Mouse (Mus musculus): ENCODE data around the gene Grem1. TPM values are rescaled to one million over a fixed set of nuclear protein-coding genes. Genes with fewer than 3 reads are reported as not detected.

Grem1 gene
- polyA plus RNA-seq, 1 experiment from 2014 or later, result 0.68 TPM

DNA sequence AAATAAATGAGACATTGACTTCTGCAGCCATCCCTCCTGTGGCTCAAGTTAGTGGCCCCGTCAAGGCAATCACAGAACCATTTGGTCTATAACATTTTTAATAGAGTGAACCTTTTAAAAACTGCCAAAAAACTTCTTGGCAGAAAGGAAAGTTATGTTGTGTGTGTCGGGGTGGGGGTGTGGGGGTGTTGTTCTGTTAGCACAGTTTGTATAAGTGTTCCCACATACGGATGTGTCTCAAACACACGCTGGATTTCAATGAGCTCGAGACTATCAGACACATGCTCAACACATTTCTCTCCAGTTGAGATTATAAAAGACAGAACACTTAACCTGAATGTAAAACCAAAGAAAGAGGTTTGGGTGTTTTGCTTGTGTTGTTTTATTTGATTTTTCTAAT is 22.7 kb upstream of the Grem1 start:
- H3K27ac ChIP-seq, result no peak overlapping the region
- no peaks in the 10 kb centered on the region for H3K36me3 ChIP-seq (replicated peaks)
- no peak for DNase-seq (ENCODE audit: extremely low spot score, low spot score)
- no peaks in the 10 kb centered on the region for H3K9me3 ChIP-seq
- no peaks in the 10 kb centered on the region for H3K4me1 ChIP-seq
- H3K4me3 ChIP-seq, result no peak overlapping the region
- 92% methylated on average over 5 of the region's 5 CpGs for WGBS
- H3K27me3 ChIP-seq (ENCODE audit: poor library complexity, severe bottlenecking), result no peaks in the 10 kb centered on the region

DNA sequence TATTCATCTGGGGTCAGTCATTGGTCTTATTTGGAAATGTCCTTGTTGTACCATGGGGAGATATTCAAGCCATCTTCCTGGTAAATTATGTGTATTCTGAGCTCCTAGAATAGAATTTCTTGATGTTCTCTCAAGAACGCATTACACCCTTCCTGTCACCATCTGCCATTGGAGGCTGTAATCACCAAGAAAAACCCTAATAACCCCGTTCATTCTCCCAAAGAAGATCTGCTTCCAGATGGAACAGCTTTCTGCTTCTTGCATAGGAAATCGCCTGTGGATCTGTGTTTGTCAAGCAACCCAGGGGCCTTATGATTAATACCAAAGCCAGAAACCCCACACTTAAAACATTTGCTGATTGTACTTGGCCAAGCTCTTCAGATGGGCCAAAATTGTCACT is 20.9 kb upstream of the Grem1 start:
- Histone ChIP-seq H3K4me1 (no peaks in the 10 kb centered on the region), H3K27ac (no peak overlapping the region), H3K27me3 (ENCODE audit: poor library complexity, severe bottlenecking) (no peaks in the 10 kb centered on the region), H3K9me3 (no peaks in the 10 kb centered on the region), H3K4me3 (no peak overlapping the region), H3K36me3 (replicated peaks) (no peaks in the 10 kb centered on the region)
- WGBS, result 85% methylated on average over 3 of the region's 3 CpGs
- no peak for DNase-seq (ENCODE audit: extremely low spot score, low spot score)

DNA sequence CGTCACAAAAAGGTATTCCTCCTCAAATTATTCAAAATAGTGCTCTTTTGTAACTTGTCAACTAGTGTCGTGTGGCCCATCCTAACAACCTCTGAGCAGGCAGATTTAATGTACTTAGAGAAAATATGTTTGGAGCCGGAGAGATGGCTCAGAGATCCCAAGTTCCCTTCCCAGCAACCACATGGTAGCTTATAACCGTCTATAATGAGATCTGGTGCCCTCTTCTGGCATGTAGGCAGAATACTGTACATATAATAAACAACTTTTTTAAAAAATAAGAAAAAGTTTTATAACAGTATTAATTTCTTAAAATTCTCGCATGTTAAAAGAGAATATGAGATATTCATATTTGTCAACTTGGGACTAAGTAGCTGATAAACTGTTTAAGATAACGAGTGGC is 19.6 kb upstream of the Grem1 start:
- no peaks in the 10 kb centered on the region for H3K9me3 ChIP-seq
- H3K4me1 ChIP-seq, result no peaks in the 10 kb centered on the region
- no peak for DNase-seq (ENCODE audit: extremely low spot score, low spot score)
- no peak overlapping the region for H3K27ac ChIP-seq
- H3K36me3 ChIP-seq (replicated peaks), result no peaks in the 10 kb centered on the region
- no peaks in the 10 kb centered on the region for H3K27me3 ChIP-seq (ENCODE audit: poor library complexity, severe bottlenecking)
- WGBS, result 77% methylated on average over 6 of the region's 6 CpGs
- H3K4me3 ChIP-seq, result no peak overlapping the region

DNA sequence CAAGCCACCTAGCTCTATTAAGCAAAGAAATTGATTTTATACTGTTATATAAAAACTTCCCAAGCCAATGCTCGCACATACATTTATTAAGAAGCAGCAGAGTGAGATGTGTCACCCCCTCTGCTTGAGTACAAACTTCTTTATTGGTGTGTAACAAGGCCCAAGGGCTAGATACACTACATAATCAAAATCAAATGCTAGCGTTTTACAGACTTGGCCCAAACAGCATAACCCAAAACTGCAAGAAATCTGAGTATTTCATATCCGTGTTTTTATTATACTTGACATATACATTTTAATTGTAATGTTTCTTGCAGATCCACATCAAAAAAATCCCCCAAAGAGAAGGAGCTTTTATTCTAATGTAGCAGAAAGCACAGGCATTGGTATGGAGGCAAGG is 17.9 kb upstream of the Grem1 start:
- no peaks in the 10 kb centered on the region for H3K27me3 ChIP-seq (ENCODE audit: poor library complexity, severe bottlenecking)
- WGBS, result 87% methylated on average over 3 of the region's 3 CpGs
- H3K4me3 ChIP-seq, result no peak overlapping the region
- H3K36me3 ChIP-seq (replicated peaks), result no peaks in the 10 kb centered on the region
- H3K9me3 ChIP-seq, result no peaks in the 10 kb centered on the region
- no peaks in the 10 kb centered on the region for H3K4me1 ChIP-seq
- no peak for DNase-seq (ENCODE audit: extremely low spot score, low spot score)
- no peak overlapping the region for H3K27ac ChIP-seq

DNA sequence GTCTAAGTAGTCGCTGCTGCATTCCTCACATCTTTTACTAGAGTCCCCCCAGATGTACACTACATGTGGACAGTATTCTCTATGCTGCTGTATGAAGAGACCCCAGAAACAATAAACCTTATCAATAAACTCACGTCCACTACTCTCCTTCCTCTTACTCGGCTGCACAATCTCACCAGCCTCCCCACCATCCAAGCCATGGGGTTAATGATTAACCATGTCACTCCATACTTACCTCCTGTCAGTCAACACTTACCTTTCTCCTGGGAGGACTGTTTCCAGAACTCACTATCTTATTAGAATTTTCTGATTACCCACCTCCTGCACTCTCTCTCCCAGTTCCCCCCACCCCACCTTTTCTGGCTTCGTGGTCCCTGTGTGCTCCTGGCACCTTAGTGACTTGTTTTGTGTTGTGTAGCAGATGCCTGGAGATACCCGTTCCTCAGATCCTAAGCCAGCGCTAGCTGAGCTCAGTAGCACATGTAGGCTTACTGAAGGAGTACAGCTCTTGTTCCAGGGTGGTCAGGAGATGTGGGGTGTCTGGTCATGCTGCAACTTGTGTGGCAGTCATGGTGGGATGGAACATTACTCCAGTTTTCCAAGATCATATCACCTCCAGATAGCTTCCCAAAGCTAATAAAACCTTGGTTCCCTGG is 15.8 kb upstream of the Grem1 start:
- Histone ChIP-seq H3K27me3 (ENCODE audit: poor library complexity, severe bottlenecking) (no peaks in the 10 kb centered on the region), H3K27ac (no peak overlapping the region), H3K9me3 (no peaks in the 10 kb centered on the region), H3K4me3 (no peak overlapping the region), H3K36me3 (replicated peaks) (no peaks in the 10 kb centered on the region), H3K4me1 (no peaks in the 10 kb centered on the region)
- 86% methylated on average over 6 of the region's 6 CpGs for WGBS
- no peak for DNase-seq (ENCODE audit: extremely low spot score, low spot score)

DNA sequence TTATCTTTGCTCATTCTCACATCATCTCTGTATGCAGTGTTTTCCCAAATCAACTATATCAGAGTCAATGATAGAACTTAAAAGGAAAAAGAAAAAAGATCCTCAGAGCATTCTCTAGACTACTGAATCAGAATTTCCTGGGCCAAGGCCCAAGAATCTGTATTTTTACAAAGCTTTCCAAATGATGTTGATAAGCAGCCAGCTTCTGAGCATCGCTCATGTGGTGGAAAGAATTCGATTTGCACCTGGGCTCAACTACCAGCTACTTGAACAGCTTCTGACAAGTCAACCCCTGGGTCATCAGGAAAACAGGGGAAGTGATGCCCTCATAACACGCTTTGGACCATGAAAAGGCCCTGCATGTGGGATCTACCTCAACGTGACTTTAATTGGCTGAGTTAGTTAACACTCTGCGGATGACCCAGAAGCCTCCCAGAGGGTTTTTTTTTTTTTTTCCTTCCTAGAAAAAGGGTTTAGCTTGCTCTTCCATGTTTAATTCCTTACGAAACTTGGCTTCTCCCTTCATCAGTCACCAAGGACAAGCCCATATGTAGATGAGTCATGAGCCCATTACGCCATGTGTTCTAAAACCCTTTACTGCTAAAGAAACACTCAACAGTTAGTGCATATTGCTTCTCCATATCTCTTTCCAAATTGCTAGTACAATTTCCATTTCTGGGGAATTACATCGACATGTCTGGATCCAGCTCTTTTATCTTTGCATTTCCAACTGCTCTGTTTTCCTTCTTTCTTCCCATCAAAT is 10.3 kb upstream of the Grem1 start:
- H3K4me3 ChIP-seq, result no peak overlapping the region
- no peaks in the 10 kb centered on the region for H3K9me3 ChIP-seq
- H3K36me3 ChIP-seq (replicated peaks), result no peaks in the 10 kb centered on the region
- H3K27ac ChIP-seq, result no peak overlapping the region
- H3K4me1 ChIP-seq, result no peaks in the 10 kb centered on the region
- no peak for DNase-seq (ENCODE audit: extremely low spot score, low spot score)
- WGBS, result 88% methylated on average over 8 of the region's 8 CpGs
- no peaks in the 10 kb centered on the region for H3K27me3 ChIP-seq (ENCODE audit: poor library complexity, severe bottlenecking)

DNA sequence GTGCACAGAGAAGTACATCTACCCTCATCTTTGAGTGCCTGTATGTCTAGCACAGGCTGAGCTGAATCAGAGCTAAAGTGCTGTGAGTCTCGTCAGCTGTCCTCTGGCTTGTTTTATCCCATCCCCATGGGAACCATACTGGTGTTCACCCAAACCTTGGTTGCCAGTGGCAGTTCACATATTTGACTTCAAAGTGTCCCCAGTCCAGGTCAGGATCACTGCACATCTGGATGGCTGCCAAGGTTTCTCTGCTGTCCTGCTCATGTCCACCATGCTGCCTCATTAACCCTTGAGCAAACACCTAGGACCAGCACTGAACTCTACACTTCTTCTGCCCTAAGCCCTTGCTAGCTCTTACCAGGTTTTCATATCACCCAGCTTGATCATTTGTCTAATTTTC is 7.4 kb upstream of the Grem1 start:
- Histone ChIP-seq H3K27me3 (ENCODE audit: poor library complexity, severe bottlenecking) (peaks cover 9% of the 10 kb centered on the region), H3K4me3 (no peak overlapping the region), H3K27ac (no peak overlapping the region), H3K9me3 (no peaks in the 10 kb centered on the region), H3K4me1 (no peaks in the 10 kb centered on the region), H3K36me3 (replicated peaks) (no peaks in the 10 kb centered on the region)
- DNase-seq (ENCODE audit: extremely low spot score, low spot score), result no peak
- 83% methylated on average over 1 of the region's 1 CpGs for WGBS

DNA sequence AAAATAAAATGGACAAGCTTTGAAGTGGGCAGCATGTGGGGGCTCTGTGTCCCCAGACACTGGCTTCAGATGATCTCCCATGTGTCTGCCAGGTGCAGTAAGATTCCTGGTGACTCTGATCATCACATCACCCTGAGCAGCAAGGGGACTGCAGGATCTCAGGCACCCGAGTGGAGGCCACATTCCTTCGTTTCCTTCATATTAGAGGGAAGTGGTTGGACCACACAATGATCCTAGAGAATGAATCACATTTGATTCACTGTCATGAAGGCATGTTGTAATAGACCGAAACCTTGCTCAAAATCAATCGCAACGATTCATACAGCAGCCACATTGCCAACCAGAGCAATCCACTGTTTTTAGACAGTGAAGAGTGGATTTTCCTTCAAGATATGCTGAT is 6.5 kb upstream of the Grem1 start:
- no peaks in the 10 kb centered on the region for H3K36me3 ChIP-seq (replicated peaks)
- H3K27ac ChIP-seq, result no peak overlapping the region
- no peak for DNase-seq (ENCODE audit: extremely low spot score, low spot score)
- 84% methylated on average over 5 of the region's 5 CpGs for WGBS
- no peaks in the 10 kb centered on the region for H3K4me1 ChIP-seq
- peaks cover 18% of the 10 kb centered on the region for H3K27me3 ChIP-seq (ENCODE audit: poor library complexity, severe bottlenecking)
- H3K9me3 ChIP-seq, result no peaks in the 10 kb centered on the region
- H3K4me3 ChIP-seq, result no peak overlapping the region

DNA sequence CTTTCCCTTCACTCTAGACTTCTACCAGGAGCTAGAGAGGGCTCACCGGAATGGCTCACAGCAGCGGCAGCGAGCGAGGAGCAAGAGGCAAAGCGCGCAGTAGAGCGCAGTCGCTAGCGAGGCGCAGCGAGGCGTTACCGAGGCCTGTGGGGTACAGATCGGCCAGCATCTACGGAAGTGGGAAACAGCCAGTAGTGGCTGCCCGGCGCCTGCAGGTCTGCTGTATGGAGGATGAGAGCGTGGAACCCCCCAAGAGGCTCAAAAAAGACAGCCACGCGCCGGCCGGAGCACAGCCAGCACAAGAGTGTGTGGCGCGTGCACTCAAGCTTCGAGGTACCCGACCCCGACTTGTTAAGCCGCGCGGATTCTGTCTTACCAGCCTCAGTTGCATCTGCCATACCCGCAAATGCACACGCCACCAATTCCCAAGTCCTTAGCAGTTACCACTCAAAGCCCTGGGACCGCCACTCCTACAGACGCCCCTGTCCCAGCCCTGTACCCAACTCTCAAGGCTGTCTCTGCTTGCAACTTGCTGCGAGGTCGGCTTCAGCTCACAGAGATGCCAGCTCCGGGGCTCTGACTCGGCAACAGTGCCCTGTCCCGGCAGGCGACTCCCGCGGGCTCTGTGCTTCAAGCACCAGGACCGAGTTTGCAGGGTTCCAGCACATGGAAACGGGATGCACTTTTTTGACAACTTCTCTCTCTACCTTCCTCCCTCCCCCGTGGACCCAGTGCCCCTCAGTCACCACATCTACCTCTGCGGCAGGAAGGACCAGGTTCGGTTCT is 728 bp downstream of the Grem1 start:
- DNase-seq (ENCODE audit: extremely low spot score, low spot score), result peak; percentile 67
- H3K4me1 ChIP-seq, result peaks cover 32% of the 10 kb centered on the region
- under 1% methylated on average over 47 of the region's 47 CpGs for WGBS
- H3K4me3 ChIP-seq, result peak overlapping the region; percentile 65
- no peaks in the 10 kb centered on the region for H3K36me3 ChIP-seq (replicated peaks)
- H3K27ac ChIP-seq, result peak overlapping the region; percentile 56; the same call in 1 of the 2 replicates
- peaks cover 84% of the 10 kb centered on the region for H3K27me3 ChIP-seq (ENCODE audit: poor library complexity, severe bottlenecking)
- H3K9me3 ChIP-seq, result no peaks in the 10 kb centered on the region

DNA sequence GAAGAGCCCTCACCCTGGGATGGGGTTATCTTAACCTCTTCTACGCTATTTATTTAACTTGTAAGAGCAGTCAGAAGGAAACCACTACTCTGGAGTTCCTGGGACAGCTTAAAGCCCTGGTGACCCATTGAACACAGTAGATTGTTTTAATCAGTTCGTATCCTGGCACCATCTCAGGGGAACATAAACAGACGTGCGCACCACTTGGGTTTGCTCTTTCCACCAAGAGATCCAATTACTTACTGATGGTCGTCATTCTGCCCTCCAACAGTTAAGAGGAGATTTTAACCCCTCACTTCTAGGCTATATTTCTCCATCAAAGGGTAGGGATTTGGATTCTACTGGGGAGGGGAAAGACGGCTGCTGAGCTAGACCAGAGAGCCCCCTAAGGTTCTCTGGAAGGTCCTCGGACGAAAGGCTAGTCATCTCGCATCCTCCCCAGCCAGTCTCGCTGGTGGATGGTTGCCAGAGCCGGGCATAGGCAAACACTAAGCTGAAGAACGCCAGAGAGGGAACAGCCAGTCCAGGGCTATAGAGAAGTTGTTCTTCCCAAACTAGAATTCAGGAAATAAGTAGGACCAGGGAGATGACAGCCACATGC is 1.4 kb downstream of the Grem1 start:
- WGBS, result 2% methylated on average over 12 of the region's 12 CpGs
- Histone ChIP-seq H3K27ac (no peak overlapping the region), H3K36me3 (replicated peaks) (no peaks in the 10 kb centered on the region), H3K4me1 (peaks cover 32% of the 10 kb centered on the region), H3K4me3 (peak overlapping the region; percentile 65), H3K9me3 (no peaks in the 10 kb centered on the region), H3K27me3 (ENCODE audit: poor library complexity, severe bottlenecking) (peaks cover 81% of the 10 kb centered on the region)
- DNase-seq (ENCODE audit: extremely low spot score, low spot score), result no peak

DNA sequence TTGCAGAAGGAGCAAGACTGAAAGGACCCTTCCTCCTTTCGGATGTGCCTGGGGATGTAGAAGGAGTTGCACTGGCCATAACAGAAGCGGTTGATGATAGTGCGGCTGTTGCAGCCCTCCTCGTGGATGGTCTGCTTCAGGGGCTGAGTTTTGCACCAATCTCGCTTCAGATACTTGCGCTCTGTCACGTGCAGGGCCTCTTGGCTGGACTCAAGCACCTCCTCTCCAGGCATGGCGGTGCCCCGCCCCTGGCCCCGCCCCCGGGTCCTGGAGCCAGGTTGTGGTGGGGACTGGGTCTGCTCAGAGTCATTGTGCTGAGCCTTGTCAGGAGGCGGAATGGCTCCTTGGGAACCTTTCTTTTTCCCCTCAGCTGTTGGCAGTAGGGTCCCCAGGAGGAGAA is 8.7 kb downstream of the Grem1 start:
- H3K4me3 ChIP-seq, result no peak overlapping the region
- no peak for DNase-seq (ENCODE audit: extremely low spot score, low spot score)
- 91% methylated on average over 12 of the region's 12 CpGs for WGBS

DNA sequence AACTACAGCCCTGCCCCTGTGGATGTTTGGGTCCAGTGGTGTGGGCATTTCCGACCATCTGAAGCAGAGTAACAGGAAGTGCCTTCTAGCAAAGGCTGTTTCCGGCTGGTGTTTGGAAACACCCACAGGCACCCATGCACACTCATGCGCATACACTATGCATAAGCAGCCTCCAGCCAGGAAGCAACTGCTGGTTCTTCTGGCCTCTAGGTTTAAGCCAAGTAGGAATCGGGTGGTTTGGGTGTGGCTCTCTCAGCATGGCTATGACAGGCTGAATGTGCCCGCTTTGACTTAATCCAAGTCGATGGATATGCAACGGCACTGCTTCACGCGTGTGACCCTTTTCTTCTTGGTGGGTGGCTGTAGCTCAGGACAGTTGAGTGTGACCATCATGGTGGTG is 9.1 kb downstream of the Grem1 start:
- H3K27ac ChIP-seq, result no peak overlapping the region
- no peaks in the 10 kb centered on the region for H3K4me1 ChIP-seq
- H3K36me3 ChIP-seq (replicated peaks), result no peaks in the 10 kb centered on the region
- no peak for DNase-seq (ENCODE audit: extremely low spot score, low spot score)
- no peaks in the 10 kb centered on the region for H3K9me3 ChIP-seq
- no peak overlapping the region for H3K4me3 ChIP-seq
- WGBS, result 93% methylated on average over 9 of the region's 9 CpGs
- peaks cover 9% of the 10 kb centered on the region for H3K27me3 ChIP-seq (ENCODE audit: poor library complexity, severe bottlenecking)

More for the DNA sequence above, 8.7 kb downstream of the Grem1 start:
- H3K36me3 ChIP-seq (replicated peaks), result no peaks in the 10 kb centered on the region
- H3K27me3 ChIP-seq (ENCODE audit: poor library complexity, severe bottlenecking), result peaks cover 13% of the 10 kb centered on the region
- no peaks in the 10 kb centered on the region for H3K9me3 ChIP-seq
- no peak overlapping the region for H3K27ac ChIP-seq
- H3K4me1 ChIP-seq, result no peaks in the 10 kb centered on the region
